Mouse (Mus musculus) adrenal gland, adult 18-20 months (tissue): ENCODE measurements around the gene Lbx2. TPM values are rescaled to one million over a fixed set of nuclear protein-coding genes. Genes with fewer than 3 reads are reported as not detected.

Experiments
- DNase-seq, 2 experiments: peaks; one replicate each; pipeline ENCODE4 v3.0.0; 2021 to 2022; ENCODE audit warnings: low spot score in 2 of 2
- total RNA-seq, 2 experiments: library from RNA; stranded (reverse); gene quantifications; 1 replicate in 1 of 2; 2 replicates in 1 of 2; pipeline ENCODE4 v1.2.3; 2021

The Lbx2 gene
- total RNA-seq, 2 experiments from 2014 or later, result 5.0 to 7.6 TPM

- peak; percentile 81 to 83 for DNase-seq
Measured at GRCm38 (mm10) chr6:83108762-83109668, 22.8 kb downstream of the Lbx2 start, which contains the start of gene Mrpl53. Mrpl53 (plus strand) TSS chr6:83109040.

- no peak for DNase-seq
Measured at GRCm38 (mm10) chr6:83111510-83112136, 25.5 kb downstream of the Lbx2 start.

GRCm38 (mm10) chr6:83115011-83115671 is 29.0 kb downstream of the Lbx2 start, which contains the start of gene Mogs:
Mogs (plus strand) TSS chr6:83115496.
- DNase-seq, result peak; percentile 94 to 96

GRCm38 (mm10) chr6:83115682-83116372 is 29.7 kb downstream of the Lbx2 start:
- no peak for DNase-seq

GRCm38 (mm10) chr6:83116373-83117164 is 30.4 kb downstream of the Lbx2 start:
- no peak for DNase-seq

- no peak for DNase-seq
Measured at GRCm38 (mm10) chr6:83117165-83117438, 30.9 kb downstream of the Lbx2 start.

- DNase-seq, result no peak
Measured at GRCm38 (mm10) chr6:83117616-83118015, 31.4 kb downstream of the Lbx2 start.

GRCm38 (mm10) chr6:83118369-83118768 is 32.2 kb downstream of the Lbx2 start:
- DNase-seq, result no peak

GRCm38 (mm10) chr6:83118825-83119733 is 32.9 kb downstream of the Lbx2 start:
- DNase-seq, result no peak

- peak in 1 of 2 experiments; percentile 29 for DNase-seq
Measured at GRCm38 (mm10) chr6:83119734-83120051, 33.5 kb downstream of the Lbx2 start.

GRCm38 (mm10) chr6:83120930-83121862 is 35.0 kb downstream of the Lbx2 start, which contains the start of gene Wbp1:
Wbp1 (minus strand) TSS chr6:83121559.
- peak; percentile 77 to 85 for DNase-seq

GRCm38 (mm10) chr6:83121863-83122710 is 35.9 kb downstream of the Lbx2 start:
- DNase-seq, result peak in 1 of 2 experiments; percentile 54

- no peak for DNase-seq
Measured at GRCm38 (mm10) chr6:83122961-83123360, 36.8 kb downstream of the Lbx2 start.

- peak; percentile 81 to 88 for DNase-seq
Measured at GRCm38 (mm10) chr6:83124851-83125312, 38.7 kb downstream of the Lbx2 start.

- DNase-seq, result no peak
Measured at GRCm38 (mm10) chr6:83125331-83125730, 39.2 kb downstream of the Lbx2 start, which contains the start of gene Ino80b. Ino80b (minus strand) TSS chr6:83125431.

- no peak for DNase-seq
Measured at GRCm38 (mm10) chr6:83127419-83127818, 41.3 kb downstream of the Lbx2 start.

GRCm38 (mm10) chr6:83131469-83132034 is 45.4 kb downstream of the Lbx2 start:
- DNase-seq, result no peak
